Comparison of ENCODE assay signal across 9 mouse cellular contexts in the genomic region with DNA sequence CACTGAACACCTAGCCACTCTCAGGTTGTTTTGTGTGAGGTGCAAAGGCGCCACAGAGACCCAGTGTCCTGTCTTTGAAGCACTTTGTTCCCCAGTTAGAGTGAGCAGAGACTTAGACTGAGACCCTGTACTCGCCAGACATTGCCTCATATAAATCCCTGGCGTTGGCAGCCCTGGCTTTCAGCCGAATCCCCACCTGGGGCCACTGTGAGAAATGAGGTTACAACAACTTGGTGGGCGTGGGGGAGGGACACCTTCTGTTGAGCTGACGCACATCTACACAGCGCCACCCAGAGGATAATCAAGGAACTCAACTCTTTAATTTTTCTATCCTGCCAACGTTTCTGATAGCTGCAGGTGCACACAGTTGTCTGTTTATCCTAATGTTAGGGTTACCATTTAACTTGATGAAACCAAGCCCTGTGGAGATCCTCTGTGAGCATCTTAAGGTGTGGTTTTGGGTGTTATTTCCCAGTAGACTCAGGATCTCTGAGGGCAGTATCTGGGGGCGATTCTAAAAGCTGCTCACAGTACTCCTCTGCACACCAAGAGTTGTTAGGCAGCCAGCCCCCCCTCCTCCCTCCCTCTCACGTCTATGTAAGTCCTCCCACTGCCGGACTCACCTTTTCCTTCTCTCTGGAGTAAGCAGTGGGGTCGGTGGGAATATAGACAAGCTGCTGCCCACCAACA. TPM values are rescaled to one million over a fixed set of nuclear protein-coding genes. Genes with fewer than 3 reads are reported as not detected.
A peak's percentile ranks its signal among the peaks of the same experiment; 100 is the strongest.
DNase-seq lines count a peak whose midpoint lies in the region; ATAC-seq lines count a peak whose summit lies in the region.
"Had no signal": no experiment of that assay in that cellular context is flagged by ENCODE, and none has a peak within 500 bp of the region (broad histone marks: within the 10 kb centered on the region; RNA-seq: fewer than 3 reads in every experiment).

No protein-coding gene starts in this region.

- no peaks in the 10 kb centered on the region for H3K27me3 ChIP-seq in forebrain, embryonic 14.5 days (replicated peaks; ENCODE audit: control insufficient read depth, insufficient read depth, low read length)
- H3K27me3 ChIP-seq in neural tube, embryonic 12.5 days (replicated peaks): no peaks in the 10 kb centered on the region
- H3K27me3 ChIP-seq: stomach, embryonic 15.5 days had no signal

- DNase-seq in left cerebral cortex, adult 18-20 months (ENCODE audit: low spot score in 2 of 2): peak; percentile 57 to 60
- DNase-seq in left cerebral cortex, adult 11 months (ENCODE audit: low spot score): no peak
- DNase-seq in cerebellum, adult 11-12 months: peak; percentile 20
- peak; percentile 95 for DNase-seq in forebrain, embryonic 14.5 days (ENCODE audit: low spot score)
- peak; percentile 42 to 44 for DNase-seq in layer of hippocampus, postnatal 36 days
- DNase-seq in kidney, adult 18-20 months: no peak

- 22% methylated on average over 12 of the region's 12 CpGs for WGBS in forebrain, embryonic 14.5 days
- WGBS in neural tube, embryonic 12.5 days: 23% methylated on average over 12 of the region's 12 CpGs

- H3K9me3 ChIP-seq in forebrain, embryonic 14.5 days (replicated peaks; ENCODE audit: control insufficient read depth, low read length): no peaks in the 10 kb centered on the region
- no peaks in the 10 kb centered on the region for H3K9me3 ChIP-seq in neural tube, embryonic 12.5 days
- H3K9me3 ChIP-seq: stomach, embryonic 15.5 days had no signal

- peaks cover 8% of the 10 kb centered on the region; the same call in 1 of the 2 replicates for H3K4me1 ChIP-seq in forebrain, embryonic 14.5 days (ENCODE audit: control insufficient read depth, insufficient read depth, low read length)
- H3K4me1 ChIP-seq in neural tube, embryonic 12.5 days: peaks cover 12% of the 10 kb centered on the region
- H3K4me1 ChIP-seq: stomach, embryonic 15.5 days had no signal

- peak; percentile 93 for ATAC-seq in forebrain, embryonic 14.5 days
- peak; percentile 85 for ATAC-seq in neural tube, embryonic 12.5 days (ENCODE audit: low FRiP score, low read depth)
- no peak for ATAC-seq in erythroblast, adult 5-6 weeks (replicated peaks; ENCODE audit: low FRiP score, poor library complexity, severe bottlenecking)

- H3K9ac ChIP-seq in forebrain, embryonic 14.5 days (ENCODE audit: low read length): no peak overlapping the region
- H3K9ac ChIP-seq in neural tube, embryonic 12.5 days: no peak overlapping the region
- H3K9ac ChIP-seq: stomach, embryonic 15.5 days had no signal

- H3K4me2 ChIP-seq in forebrain, embryonic 14.5 days (ENCODE audit: low read length): no peak overlapping the region; the same call in 1 of the 2 replicates
- 0 out of 2 replicates have a peak overlapping the region, but pooled peaks have one; percentile 2 for H3K4me2 ChIP-seq in neural tube, embryonic 12.5 days (replicated peaks)
- H3K4me2 ChIP-seq: stomach, embryonic 15.5 days had no signal

- H3K4me3 ChIP-seq in forebrain, embryonic 14.5 days (ENCODE audit: low read depth, low read length): no peak overlapping the region
- no peak overlapping the region for H3K4me3 ChIP-seq in neural tube, embryonic 12.5 days
- H3K4me3 ChIP-seq: stomach, embryonic 15.5 days had no signal

- H3K36me3 ChIP-seq in forebrain, embryonic 14.5 days (ENCODE audit: control insufficient read depth, insufficient read depth, low read length): no peaks in the 10 kb centered on the region
- H3K36me3 ChIP-seq in neural tube, embryonic 12.5 days: no peaks in the 10 kb centered on the region
- H3K36me3 ChIP-seq: stomach, embryonic 15.5 days had no signal

- H3K27ac ChIP-seq in forebrain, embryonic 14.5 days (ENCODE audit: low read depth, low read length): peak overlapping the region; percentile 79
- no peak overlapping the region for H3K27ac ChIP-seq in neural tube, embryonic 12.5 days
- H3K27ac ChIP-seq: stomach, embryonic 15.5 days had no signal

RNA-seq across cellular contexts. Expression of gene Itprid1, which starts 32.6 kb away (rescaled TPM):
- 1 to 10 TPM in 1 of 2 experiments, under 1 TPM in 1; 0.84 to 1.4 TPM for total RNA-seq in left cerebral cortex, adult 18-20 months (2021)
- 2.2 and 3.0 TPM in 2 replicates for polyA plus RNA-seq in forebrain, embryonic 14.5 days (2014; fragmentation: Nextera tagmentation; extraction: Ambion mirVana)
- total RNA-seq in layer of hippocampus, postnatal 36 days (2021): 1 to 10 TPM; 1.3 TPM
- not detected in 2 replicates for polyA plus RNA-seq in neural tube, embryonic 12.5 days (2016; fragmentation: Nextera tagmentation; extraction: Ambion mirVana)
- not detected in 2 replicates for total RNA-seq in erythroblast, adult 5-6 weeks (2015; ENCODE audit: low replicate concordance)
- total RNA-seq in erythroblast, adult 5-6 weeks (2017; ENCODE audit: low replicate concordance): not detected in 2 replicates

Comparison
In these comparisons a context has a peak if more than half of its experiments do, and no peak if none do; other contexts are left out.
1. DNase-seq: peak in left cerebral cortex, adult 18-20 months (2 of 2), cerebellum, adult 11-12 months (single experiment), forebrain, embryonic 14.5 days (single experiment) and layer of hippocampus, postnatal 36 days (2 of 2); none in left cerebral cortex, adult 11 months (single experiment) and kidney, adult 18-20 months (single experiment).